Mouse (Mus musculus) neural tube, embryonic 10.5 days (tissue): ENCODE results near the gene Lef1.

Source experiments
- DNase-seq: peaks from one replicate; pipeline ENCODE4 v3.0.0-alpha.2; 2017; ENCODE audit warnings: low spot score; ENCODE audit errors: extremely low spot score

The Lef1 gene

GRCm38 (mm10) chr3:131190239-131190638, 80.0 kb downstream of the Lef1 start:
- no peak for DNase-seq

DNA sequence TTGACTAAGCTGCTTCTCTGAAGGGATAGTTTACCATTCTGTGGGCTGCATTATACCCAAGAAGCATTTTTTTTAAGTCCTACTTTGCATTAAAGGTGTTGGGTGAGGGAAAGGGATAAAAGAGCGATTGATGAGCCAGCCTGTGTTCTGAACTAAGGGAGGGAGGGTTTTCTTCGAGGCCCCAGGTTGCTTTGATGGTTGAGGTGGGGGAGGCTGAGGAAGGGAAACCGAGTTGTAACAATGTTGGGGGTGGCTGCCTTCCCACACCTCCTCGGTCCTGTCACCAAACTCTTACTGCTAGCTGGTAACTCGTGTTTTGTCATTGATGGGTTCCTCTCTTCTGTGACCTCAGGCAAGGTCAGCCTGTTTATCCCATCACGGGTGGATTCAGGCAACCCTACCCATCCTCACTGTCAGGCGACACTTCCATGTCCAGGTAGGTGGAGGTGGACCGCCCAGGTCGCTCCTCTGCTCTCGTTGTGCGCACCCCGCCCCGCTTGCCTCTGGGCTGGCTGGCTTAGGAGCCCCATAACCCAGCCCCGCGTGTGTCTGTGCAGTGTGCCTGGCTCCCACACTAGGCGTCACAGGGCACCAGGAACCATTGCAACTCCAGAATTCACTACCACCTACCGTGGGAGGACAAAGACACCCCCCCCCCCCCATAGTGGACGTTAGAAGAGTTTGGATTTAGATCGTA, 80.5 kb downstream of the Lef1 start:
- no peak for DNase-seq

DNA sequence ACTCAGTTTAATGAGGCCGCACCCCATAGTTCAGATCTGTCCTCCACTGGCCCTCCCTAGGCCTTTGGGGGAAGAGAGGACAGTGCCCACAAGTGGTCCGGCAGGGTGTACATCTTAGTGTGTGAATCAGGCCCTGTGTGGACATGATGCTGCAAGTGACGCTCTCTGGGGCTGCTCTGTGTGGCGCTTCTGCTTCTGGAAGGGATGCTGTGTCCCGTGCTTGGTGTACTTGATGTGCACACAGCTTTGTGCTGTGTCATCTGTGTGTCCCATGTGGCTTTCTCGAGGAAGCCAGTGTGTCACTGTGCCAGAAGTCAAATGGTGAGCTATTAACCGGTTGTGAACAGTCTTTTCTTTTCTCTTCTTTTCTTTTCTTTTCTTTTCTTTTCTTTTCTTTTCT, 81.2 kb downstream of the Lef1 start:
- DNase-seq: no peak

GRCm38 (mm10) chr3:131196050-131196449, 85.8 kb downstream of the Lef1 start:
- no peak for DNase-seq

DNA sequence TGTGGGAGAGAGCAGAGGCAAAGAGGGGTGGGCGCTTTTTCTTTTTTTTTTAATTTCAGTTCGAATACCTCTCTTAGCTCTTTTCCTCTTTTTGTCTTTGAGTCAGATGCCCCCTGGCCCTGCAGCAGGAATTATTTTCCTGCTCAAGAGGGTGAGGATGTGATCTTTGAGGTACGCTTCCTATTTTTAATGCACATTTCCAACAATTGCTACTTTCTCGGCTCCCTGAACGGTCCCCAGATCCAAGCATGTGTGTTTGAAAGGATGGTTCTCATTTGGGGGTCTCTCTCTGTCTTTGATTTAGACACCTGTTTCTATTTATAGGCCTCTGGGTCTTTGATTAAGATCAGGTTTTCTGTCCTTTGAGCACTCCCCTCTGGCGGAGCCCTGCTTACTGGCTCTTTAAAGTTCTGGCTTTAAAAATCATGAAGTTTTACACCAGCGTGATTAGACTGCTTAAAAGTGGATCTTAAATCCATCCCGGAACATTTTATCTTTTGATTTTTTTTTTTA, 86.3 kb downstream of the Lef1 start:
- no peak for DNase-seq

- DNase-seq: no peak
Measured at GRCm38 (mm10) chr3:131198991-131199390, 88.7 kb downstream of the Lef1 start.

DNA sequence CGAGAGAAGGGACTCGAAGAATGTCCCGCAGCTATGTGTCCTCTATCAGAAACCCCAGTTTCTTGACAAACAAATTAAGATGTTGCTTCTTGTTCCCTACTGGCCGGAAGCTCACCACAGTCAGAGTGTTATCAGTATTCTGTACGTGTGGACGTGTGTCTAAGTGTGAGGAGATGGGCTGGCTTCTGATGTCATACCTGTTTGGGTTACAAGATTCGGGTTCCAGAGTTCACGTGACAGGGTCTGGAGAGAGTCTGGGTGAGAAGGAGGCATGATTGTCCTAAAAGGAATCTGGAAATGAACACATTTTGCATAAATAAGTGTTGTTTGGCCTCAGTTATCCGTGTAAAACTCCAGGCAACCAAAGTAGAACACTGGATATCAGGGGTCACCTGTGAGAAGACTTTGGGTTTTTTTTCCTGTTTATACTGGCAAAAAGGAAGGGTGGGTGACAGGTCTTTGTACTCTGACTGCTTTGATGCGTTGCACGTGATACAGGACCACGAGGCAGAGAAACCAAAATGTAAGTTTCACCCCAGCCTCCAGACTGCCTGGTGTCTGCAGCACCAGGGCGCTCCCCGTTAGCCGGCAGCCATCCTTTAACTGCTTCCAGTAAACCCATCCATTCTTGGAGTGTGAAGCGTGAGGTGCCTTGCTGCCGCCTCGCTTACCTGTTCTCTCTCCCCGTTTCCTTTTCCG, 89.5 kb downstream of the Lef1 start:
- no peak for DNase-seq

GRCm38 (mm10) chr3:131202311-131202710, 92.0 kb downstream of the Lef1 start:
- DNase-seq: no peak

DNA sequence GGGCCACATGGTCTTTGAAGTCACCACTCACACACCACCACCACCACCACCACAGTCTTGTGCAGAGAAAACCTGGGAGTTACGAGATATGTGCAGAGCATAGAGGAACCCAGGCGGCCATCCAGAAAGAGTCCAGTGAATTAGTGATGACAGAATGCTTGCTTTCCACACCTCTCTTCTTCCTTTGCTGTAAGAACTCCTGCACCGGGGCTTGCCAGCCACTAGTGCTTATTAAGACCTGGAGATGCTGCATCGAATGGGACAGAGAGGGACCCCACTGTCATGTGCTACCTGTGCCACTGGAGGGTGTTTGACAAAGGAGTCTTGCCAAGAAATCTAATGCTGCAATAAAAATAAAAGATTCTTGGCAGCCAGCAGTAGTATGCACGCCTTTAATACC, 97.6 kb downstream of the Lef1 start:
- no peak for DNase-seq

DNA sequence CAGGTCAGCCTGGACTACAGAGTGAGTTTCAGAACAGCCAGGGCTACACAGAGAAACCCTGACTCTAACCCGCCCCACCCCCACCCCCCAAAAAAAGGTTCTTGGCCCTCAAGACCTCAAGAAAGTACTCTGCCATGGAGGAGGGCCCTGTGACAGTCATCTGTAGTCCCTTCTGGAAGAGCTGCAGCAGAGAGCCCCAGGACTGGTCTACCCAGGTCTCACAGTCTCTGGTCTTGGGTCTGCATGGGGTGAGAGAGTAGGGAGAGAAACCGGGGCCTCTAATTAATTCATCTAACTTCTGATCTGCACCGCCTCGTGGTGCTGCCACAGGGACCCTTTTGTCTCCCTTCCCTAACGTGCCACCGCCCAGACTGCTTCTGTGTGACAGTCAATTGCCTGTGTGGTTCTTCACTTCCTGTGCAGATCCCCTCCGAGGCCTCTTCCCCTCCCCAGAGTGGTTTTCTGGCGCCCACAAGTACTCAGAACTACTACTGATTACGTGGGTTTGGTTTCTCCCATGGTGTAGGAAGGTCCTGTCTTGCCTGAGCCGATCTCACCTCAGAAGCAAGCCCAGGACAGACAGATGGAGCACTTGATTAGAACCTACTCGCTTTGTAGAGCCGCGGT, 98.1 kb downstream of the Lef1 start:
- no peak for DNase-seq

- no peak for DNase-seq
Measured at GRCm38 (mm10) chr3:131212200-131212599, 101.9 kb downstream of the Lef1 start.

- no peak for DNase-seq
Measured at GRCm38 (mm10) chr3:131214060-131214658, 103.9 kb downstream of the Lef1 start.

- no peak for DNase-seq
Measured at GRCm38 (mm10) chr3:131214841-131215240, 104.6 kb downstream of the Lef1 start.

GRCm38 (mm10) chr3:131218636-131219390, 108.5 kb downstream of the Lef1 start:
- no peak for DNase-seq

DNA sequence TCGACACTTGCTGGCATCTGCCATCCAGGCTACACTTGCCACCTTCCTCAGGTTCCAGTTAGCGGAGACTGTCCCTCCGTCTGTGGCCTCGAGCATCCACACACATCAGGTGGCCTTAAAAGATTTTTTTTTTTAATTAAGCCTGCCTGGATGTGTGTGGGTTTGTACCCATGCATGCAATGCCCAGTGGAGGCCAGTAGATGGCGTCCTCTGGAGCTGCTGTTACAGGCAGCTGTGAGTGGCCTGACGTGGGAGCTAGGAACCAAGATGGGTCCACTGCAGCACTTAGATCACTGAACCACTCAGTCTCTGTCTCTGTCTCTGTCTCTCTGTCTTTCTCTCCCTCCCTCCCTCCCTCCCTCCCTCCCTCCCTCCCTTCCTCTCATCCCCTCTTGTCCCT, 117.8 kb downstream of the Lef1 start:
- DNase-seq: no peak

GRCm38 (mm10) chr3:131237061-131237460, 126.8 kb downstream of the Lef1 start:
- no peak for DNase-seq

DNA sequence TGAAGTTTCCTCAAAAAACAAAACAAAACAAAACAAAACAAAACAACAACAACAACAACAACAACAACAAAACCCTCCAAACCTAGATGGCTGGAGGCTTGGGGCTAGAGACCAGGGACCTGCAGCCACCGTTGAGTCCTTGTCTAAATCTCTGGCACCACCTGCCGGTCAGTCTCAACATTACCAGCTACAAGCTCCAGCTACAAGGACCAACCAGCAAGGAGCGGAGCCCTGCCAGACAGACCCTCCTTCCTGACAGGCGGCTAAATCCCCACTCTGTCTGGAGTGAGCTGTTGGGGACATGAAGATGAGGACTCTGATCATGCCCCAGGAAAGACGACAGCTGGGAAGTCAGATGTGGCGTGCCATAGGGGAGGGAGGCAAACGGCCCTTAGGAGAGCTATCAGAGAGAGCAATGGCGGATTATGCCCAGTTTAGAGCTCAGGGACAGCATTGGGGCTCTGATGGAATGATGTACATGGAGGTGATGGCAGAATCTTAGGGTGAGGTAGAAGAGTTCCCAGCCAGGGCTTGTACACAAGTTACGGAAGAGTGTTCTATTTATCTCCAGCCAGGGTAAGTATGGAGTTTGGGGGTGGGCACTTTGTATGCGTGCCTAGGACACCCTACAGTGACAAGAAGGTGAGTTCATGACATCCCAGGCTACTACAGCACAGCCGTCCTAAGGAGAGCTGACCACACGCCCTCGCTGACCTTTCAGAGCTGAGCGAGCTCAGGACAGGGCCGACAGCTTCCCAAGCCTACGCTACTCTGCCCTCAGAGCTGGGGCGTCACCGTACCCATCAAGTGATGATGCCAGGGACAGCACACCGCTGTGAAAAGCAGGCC, 127.7 kb downstream of the Lef1 start:
- DNase-seq: peak; percentile 90

DNA sequence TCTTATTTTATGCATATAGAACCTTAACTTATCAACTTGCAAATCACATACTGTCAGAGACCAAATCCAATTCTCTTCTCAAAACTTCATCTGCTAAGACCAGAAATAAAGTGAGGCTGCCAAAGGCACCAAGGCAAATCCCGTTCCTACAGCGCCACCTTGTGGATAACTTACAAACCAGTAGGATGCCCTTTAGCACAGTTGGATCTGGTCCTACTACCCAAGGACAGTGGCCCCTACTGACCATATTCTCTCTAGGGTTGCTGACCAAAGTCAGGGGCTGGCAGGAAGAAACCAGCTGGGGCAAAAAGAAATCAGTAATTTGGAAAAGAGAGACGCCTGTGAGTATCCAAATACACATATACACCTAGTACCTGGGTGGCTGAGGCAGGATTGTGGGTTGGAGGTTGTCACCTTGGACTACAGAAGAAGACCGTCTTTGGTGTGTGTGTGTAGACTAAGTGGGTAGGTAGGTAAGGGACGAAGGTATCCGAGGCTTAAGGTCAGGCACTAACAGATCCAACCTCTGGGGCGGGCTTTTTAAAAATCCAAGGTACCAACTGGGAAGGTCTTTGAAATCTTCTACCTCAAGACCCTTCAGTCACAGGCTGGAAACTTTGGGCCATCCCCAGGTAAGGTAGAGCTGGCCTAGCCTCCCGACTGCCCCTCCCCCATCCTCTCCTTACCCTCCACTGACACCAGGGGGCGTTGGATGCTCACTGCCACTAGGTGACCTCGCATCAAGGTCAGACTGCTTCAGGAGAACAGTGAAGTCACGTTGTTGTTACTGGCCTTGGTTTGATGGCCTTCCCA, 135.7 kb downstream of the Lef1 start:
- DNase-seq: peak; percentile 63

- DNase-seq: no peak
Measured at GRCm38 (mm10) chr3:131246579-131247046, 136.3 kb downstream of the Lef1 start.
